Mouse (Mus musculus) neural tube, embryonic 10.5 days (tissue): ENCODE results near the gene Auts2.

ENCODE experiments used
- DNase-seq: peaks from one replicate; pipeline ENCODE4 v3.0.0-alpha.2; 2017; ENCODE audit warnings: low spot score; ENCODE audit errors: extremely low spot score

Auts2 gene

DNA sequence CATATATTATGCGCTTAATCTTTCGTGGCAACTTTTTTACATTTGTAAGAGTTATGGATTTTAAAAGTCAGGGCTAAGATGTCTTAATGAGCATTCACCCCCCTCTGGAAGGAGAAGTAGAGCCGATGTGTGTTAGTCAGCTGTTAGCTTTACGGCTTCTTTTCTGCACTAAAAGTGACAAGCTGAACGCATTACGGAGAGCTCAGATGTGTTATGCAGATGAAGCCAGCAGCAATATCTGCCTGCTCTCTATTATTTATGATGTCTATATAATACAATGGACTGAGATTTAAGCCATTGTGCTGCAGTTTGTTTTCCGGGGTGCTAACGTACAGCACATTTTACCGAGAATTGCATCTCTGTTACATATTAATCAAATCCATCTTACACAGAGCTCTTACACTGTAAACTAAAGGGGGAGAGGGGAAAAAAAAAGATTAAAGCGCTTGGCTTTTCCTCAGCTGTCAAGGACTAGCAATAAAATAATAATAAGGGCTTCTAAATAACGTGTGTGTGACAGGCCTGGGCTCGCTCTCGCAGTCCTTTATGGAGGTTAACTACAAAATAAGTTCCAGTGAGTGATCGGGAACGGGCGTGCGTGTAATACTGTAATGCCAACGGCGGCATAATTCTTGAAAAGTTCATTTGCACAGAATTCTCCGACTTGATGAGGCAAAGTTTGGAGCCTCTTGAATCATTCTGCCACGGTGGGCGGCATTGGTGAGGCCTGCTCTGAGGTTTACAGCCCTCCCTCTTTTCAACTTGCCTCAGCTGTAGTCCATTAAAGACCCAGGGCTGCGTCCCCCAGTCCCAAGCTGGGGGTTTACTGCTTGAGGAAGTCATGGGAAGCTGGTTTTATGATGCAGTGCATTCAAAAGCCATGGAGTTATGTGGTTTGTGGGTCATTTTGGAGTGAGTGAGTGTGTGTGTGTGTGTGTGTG is 961.8 kb downstream of the Auts2 start:
- DNase-seq, result no peak

DNA sequence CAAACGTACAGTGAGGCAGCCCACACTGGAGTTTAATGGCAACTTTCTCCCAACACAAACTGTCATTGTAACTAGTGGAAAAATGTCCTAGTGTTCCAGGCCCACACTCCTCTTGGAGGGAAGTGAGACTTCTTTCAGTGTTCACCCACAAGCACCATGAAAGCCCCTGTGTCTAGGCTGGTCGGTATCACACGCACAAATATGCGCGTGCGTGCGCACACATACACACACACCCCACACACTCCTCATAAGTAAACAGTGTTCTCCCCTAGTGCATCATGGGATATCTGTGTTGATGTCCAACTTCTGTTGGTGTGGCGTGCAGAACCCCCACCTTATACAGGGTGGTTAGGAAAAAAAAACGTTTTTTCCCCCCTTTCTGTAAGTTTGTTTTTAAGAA is 964.4 kb downstream of the Auts2 start:
- no peak for DNase-seq

DNA sequence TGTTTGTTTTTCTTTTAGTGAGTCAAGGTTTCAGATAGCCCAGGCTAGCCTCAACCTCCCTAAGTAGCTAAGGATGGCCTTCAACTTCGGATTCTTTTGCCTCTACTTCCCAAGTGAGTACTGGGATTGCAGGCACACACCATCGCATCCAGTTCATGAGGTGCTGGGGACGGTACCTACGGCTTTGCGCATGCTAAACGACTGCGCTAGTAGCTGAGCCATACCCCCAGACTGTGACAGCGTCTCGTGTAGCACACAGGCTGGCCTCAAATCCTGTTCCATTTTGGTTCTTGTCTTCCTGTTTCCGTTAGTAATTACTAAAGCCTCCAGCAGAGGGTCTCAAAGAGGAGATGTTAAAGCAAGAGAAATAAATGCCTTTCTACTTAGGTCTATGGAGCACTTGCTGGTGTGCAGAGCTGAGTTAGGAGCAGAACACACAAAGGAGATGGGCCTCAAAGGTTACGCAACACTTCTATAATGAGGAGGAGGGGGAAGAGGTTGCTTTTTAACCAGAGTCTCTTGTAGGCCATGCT is 967.3 kb downstream of the Auts2 start:
- DNase-seq, result no peak

DNA sequence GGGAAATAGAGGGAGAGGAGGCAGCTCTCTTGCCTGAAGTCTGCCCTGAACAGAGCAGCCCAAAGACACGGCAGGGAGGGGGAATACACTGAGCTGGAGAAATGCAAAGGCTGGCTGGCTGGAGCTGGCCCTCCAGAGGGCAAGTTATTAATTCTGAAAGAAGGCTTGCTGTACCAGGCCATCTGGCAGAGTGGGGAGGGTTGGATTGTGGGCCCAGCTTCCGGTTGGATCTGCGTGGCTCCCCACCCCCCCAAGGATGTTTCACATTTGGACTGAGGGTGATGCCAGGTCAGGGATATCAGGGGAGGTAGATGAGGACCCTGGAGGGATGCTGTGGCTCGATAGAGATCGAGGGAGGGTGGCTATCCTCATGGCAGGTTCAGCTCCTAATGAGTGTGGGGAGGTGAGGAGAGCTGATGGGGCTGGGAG is 968.0 kb downstream of the Auts2 start:
- DNase-seq, result no peak

DNA sequence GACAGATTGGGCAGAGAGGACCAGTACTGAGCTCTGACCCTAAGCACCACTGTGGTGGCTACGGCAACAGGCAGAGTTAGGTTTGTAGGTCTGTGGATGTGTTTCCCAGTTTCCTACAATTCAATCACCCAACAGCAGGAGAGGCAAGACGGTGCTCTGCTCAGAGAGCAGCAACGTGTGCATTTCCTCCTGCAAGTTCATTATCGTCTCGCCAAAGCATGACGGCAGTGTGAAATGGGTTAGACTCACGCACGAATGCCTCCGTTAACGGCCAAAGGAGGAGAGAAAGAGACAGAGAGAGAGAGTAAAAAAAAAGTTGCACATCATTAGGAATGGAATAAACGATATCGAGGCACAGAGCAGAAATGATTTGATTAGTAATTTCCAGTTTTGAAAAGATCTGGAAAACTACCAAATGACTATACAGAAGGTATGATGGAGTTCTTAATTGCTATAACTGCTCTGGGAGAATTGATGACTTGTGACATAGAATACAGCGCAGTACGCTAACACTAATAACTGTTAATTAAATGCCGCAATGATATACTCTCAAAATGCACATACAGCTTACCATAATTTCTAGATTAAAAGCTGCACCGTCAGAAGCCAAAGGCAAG is 968.6 kb downstream of the Auts2 start:
- no peak for DNase-seq

DNA sequence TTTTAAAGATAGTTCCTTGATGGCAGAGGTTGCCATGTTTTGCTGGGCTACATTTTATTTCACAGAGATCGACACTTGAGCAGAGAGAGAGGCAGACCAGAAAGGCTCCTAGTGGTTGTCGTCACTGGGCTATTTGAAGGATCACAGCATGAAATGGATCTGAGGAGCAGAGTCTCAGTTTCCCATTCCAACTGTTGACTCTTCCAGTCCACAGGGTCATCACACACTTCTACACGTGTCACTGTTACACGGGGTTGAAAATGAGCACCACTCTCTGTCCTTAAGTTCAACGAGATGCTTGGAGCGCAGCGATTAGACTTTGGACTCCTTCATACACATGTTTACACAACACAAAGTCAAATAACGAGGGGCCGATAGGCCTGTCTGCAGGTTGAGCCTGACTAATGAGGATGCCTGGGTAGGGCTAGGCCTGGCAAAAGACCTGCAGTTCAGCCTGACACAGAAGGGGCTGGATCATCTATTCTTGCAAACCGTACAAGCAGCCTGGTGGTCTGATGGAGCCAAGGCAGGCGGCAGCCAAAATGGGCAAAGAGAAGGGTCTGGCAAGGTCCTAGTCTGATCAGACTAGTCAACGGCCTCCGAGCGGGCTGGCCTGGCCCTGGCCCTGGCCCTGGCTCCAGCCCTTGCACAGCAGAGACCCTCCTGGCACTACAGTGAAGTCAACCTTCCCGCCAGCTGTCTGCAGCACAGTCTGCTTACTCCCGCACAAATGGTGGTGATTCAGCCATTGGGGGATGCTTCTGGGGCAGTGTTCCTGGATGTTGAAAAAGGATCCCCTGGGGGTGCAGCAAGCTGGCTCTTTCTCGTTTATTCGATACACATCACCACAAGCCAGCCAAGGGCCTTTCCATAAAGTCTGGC is 969.6 kb downstream of the Auts2 start:
- no peak for DNase-seq

DNA sequence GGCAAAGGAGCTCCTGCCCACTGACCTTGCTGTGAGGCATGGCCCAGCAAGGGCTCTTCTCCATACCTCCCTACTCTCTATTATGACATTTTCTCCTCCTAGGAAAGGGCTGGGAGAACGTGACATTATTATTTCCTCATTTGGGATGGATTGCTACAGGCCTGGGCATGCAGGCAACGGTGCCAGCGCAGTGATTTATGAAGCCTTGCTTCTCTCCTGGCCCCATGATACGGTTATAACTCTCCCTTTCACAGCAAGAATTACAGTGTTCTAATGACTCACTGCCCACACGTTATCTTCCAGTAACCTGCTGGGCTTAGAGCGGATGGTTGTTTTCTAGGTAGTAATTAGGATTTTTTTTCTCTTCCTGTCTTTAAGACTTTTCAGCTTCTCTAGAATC is 977.1 kb downstream of the Auts2 start:
- DNase-seq, result no peak

DNA sequence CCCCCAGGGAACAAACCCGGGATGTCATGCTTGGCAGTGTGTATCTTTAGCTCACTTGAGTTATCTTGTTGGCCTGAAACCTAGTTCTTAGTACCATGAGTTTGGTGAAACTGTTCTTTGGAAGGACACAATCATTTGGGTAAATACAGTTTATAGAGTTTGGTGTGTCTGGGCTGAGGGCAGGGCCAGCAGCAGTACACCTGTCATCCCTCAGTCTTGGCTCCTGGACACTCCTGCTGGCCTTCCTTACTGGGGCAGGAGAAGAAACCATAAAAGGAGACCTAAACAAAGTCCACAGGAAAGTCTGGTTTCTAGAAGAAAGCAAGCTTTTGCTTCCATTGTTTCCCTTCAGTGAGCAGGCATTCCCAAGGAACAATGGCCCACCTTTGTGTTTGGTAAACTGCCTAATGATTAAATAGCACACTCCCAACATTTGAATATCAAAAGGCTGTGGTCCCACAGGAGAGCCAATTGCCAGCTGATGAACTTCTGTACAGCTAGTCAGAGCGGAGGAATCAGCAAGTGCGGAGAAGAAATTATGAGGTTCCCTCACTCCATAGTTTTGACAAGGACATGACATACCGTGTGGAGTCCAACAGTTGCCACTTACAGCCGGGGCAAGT is 979.4 kb downstream of the Auts2 start:
- DNase-seq, result no peak

DNA sequence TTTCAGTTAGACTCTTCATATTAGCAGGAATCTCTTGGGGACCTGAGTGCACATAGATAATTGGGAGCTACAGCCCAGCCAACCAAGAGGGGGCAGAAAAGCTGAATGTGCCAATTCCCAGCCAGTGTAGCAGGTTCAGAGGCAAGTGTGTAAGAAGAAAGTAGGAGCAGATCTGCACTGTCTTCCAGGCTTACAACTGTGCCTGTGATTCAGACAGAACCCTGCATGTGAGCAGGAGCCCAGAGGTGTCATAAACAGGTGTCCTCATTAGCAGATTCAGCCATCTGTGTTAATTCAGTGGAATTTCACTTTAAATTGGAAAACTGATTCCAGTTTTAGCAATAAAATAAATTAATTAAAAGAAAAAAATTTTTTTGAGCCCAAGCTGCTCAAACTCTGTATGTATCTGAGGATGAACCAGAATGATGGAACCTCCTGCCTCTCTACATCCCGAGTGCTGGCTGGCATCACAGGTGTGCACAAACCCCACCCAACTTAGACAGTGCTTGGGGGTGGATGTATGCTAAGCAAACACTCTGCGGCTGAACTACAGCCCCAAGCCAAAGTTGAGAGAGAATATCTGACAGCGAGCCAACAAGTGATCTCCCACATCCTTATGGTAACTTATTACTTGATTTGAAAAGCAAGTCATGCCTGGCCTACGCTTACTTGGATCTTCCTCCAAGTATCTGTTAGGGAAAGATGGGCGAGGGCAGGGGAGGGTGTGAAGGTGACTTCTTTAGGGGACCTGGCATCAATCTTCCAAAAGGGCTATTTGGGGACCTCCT is 982.2 kb downstream of the Auts2 start:
- DNase-seq, result no peak

DNA sequence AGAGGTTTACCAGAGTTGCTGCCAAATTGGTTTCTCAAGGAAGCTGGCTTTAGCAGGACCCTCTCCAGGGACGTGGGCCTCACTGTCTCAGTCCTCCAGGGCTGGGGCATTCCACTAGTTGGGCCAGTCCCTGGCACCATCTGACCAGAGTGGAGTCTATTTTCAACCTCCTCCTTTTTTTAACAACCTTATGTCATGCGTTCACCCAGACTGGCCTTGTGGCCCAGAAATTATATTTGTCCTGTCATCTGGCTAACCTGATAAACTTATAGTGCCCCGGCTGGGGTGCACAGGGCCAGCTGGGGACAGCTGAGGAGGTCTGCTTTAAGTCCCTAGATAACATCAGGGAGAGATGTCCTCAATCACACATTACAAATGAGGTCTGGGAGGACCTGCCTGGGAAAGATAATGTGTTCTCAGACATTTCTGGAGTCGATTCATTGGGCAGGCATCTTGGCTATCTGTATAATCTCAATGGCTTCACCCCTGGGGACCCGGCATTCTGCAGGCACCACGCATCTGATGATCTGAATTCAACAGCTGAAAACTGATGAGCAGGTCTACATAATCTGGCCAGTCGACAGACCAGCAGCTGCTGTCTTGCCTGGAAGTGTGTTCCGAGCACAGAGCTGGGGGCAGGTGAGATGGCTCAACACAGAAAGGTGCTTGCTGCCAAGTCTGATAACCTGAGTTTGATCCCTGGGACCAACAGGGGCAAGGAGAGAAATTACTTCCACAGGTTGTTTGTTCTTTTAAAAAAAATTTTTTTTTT is 984.6 kb downstream of the Auts2 start:
- DNase-seq, result no peak

DNA sequence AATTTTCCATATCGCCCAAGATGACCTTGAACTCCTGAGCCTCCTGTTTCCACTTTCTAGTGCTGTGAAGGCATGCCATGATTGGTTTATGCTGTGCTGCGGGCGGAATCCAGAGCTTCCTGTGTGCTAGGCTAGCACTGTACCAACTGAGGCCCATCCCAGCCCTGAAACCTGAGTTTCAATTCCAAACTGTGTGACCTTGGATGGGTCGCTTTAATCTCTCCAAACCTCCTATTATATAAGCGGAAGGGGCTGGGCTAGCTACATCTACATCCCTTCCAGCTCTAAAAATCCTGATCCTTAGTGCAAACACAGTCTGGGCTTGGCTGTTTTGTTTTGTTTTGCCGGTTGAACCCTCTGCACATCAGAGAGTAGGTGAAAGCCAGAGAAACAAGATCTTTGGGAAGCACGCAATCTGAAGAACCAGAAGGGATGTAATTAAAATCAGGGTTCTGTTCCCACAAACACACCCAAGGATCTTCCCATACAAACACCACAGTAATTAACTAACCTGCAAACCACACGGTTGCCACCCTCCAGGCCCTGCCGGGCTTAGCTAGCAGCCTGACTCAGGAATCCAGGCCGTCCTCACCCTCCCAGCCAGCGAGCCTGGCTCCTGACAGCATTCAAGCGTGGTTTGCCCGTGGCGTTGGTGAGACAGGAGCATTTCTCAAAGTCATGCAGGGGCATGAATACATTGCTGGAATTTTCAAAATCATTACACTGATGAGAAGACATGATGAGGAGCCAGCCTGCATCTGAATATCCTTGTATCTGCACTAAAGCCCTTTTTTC is 985.4 kb downstream of the Auts2 start:
- no peak for DNase-seq

DNA sequence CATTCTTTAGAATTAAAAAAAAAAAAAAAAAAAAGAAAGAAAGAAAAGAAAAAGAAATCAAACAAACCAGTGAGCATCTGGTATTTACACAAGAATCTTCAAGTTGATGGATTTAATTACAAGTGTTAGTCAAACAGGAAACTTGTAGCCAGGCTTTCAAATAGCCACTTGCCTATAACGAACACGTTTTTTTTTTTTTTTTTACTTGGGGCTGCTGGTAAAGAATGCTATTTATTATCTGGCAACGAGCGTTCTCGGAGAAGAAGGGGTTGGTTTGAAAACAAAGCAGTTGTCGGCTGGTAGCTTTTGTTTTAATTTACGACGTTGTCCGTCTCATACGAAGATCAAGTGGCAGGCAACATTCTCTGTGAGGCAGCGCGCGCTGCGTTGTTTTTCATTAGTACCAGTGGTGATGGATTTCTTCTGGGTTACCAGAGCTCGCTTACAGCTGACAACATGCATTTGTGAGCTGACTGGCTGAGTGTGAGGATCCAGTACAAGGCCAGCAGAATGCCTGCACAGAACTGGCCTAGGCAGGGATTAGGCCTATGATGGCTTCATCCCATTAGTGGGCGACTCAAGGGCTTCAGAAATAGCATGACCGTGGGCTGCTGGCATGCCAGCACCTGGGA is 994.1 kb downstream of the Auts2 start:
- peak; percentile 45 for DNase-seq

DNA sequence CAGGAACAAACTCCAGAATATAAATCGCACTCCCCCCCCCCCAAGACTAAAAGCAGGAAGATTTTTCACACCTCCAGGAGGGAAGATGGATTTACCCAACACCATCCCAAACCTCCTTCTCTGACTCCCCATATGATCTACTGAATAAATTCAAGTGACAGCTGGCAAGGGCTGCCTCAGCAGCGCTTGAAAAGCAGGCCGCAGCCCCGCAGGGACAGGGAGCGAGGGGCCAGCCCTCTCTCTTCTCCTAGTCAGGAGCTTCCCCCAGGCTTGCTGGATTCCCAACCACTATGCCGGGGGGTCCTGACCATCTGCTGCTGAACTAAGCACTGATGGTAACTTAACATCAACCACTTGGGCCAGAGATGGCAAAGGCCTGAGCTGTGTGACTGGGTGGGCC is 995.2 kb downstream of the Auts2 start:
- peak; percentile 37 for DNase-seq

DNA sequence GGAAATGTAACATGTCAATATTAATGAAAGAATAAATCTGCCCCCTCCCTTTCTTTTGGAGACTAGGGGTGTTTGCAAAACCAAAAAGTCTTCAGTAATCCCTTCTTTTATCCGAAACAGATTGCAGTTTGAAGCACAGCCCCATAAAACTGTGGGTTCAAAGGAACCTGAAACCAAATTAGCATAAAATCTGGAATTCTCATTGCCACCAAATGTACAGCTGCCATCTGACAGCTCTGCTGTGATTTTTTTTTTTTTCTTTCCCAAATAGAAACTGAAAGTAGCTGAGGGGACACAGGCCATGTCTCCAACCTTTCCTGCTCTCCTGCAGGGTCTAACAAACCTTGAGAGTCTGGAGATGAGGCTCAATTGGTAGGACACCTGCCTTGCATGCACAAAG is 996.7 kb downstream of the Auts2 start:
- no peak for DNase-seq

DNA sequence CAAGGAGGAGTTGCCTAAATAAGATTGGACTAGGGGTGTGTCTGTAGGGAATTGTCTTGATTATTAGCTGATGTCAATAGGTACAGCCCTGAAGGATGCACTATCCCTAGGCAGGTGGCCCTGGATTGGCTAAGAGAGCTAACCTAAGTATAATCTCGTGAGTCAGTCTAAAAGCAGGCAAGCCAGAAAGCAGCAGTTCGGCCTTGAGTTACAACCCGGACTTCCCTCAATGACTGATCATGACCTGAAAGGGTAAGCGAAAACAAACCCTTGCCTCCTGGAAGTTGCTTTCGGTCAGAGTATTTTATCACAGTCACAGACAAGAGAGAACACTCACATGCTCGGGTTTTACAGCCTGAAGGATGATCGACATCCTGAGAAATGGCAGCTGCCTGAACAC is 998.8 kb downstream of the Auts2 start:
- no peak for DNase-seq

DNA sequence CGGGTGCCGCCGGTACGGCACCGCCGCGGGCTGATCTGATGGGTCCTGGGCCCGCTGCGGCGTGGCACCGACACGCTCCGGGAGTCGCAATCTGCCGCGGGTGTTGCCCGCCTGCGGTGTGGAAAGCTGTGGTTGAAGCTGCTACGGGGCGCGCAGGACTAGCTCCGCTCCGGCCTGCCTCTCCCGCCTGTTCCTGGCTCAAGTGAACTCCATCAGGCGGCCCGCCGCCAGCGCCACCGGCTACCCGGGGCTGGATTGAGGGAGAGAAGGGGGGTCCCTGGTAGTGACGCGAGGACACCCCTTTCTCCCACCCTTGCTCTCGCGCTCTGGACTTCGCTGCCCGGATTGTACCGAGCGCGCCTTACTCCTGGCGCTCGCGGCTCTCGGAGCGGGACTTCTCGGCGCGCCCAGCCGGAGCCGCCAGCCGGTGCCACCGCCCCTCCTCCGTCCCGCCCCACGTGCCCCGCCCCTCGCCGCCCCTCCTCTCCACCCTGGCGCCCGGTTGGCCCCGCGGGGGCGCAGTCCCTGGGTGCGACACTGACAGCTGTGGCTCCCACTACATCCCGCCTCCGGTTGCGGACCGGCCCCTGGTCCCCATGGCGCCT is 1004.7 kb downstream of the Auts2 start:
- peak; percentile 91 for DNase-seq

DNA sequence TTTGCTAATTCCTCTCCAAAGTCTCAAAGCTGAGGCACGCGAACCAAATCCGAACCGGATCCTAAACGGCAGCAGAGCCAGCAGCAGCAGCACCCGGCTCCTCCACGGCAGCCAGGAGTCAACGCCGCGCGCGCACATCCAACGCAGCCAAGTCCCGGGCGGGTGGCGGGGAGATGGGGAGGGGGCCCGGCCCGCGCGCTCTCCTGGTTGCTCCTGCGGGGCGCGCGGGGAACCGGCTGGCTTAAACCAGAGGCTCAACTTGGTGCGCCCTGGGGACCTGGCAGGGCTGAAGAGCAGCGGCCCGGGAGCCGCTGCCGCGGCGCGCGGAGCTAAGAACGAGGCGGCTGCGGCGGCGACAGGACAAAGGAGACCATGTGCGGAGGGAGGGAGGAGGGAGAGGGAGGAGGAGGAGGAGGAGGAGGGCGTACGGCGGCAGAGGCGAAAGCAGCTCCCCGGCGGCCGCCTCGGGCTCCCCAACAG is 1005.3 kb downstream of the Auts2 start:
- DNase-seq, result peak; percentile 90
